Mouse (Mus musculus) stomach, embryonic 14.5 days (tissue): Measurements from ENCODE around the gene Zfp768. TPM values are rescaled to one million over a fixed set of nuclear protein-coding genes. Genes with fewer than 3 reads are reported as not detected.

ENCODE experiments used
- ATAC-seq: fragments of 200-750 bp; cut with Nextera tagmentation; 2 replicates; pipeline ENCODE4 v1.8.0; 2017; ENCODE audit warnings: low read depth, moderate TSS enrichment; ENCODE audit not compliant: insufficient number of reproducible peaks, insufficient read depth, low FRiP score
- H3K27ac ChIP-seq: fragments of 300-500 bp; sonication (generic); 2 replicates; pipeline ENCODE4 v1.5.1; 2014; ENCODE audit warnings: mild to moderate bottlenecking, low read length, moderate library complexity, mixed read lengths
- H3K27me3 ChIP-seq: fragments of 300-500 bp; sonication (generic); 2 replicates; pipeline ENCODE4 v1.6.1; 2014; ENCODE audit warnings: low read length, control low read depth, mixed read lengths; ENCODE audit not compliant: control insufficient read depth, insufficient read depth
- H3K36me3 ChIP-seq: fragments of 300-500 bp; sonication (generic); 2 replicates; pipeline ENCODE4 v1.6.1; 2014; ENCODE audit warnings: mild to moderate bottlenecking, control low read depth, low read length, moderate library complexity, mixed read lengths; ENCODE audit not compliant: control insufficient read depth, insufficient read depth
- H3K4me1 ChIP-seq: fragments of 300-500 bp; sonication (generic); 2 replicates; pipeline ENCODE4 v1.6.1; 2014; ENCODE audit warnings: low read length, control low read depth, mixed read lengths; ENCODE audit not compliant: control insufficient read depth, insufficient read depth
- H3K4me2 ChIP-seq: fragments of 300-500 bp; sonication (generic); replicated peaks from 2 replicates; pipeline ENCODE4 v1.6.1; 2014; ENCODE audit warnings: low read depth, low read length, control low read depth
- H3K4me3 ChIP-seq: fragments of 300-500 bp; sonication (generic); 2 replicates; pipeline ENCODE4 v1.5.1; 2014; ENCODE audit warnings: low read depth, low read length, control low read depth
- H3K9ac ChIP-seq: fragments of 300-500 bp; sonication (generic); replicated peaks from 2 replicates; pipeline ENCODE4 v1.6.1; 2014; ENCODE audit warnings: low read depth, mild to moderate bottlenecking, control low read depth, low read length, moderate library complexity, mixed read lengths
- H3K9me3 ChIP-seq: fragments of 300-500 bp; sonication (generic); 2 replicates; pipeline ENCODE4 v1.6.1; 2016; ENCODE audit warnings: low read depth, low read length, control low read depth; ENCODE audit not compliant: control insufficient read depth
- WGBS: fragments of 180-500 bp; shearing (Covaris S2); extraction: QIAGEN DNeasy Blood & Tissue Kit; methylation state at CpG from one replicate; pipeline ENCODE4 v1.1.7; 2014; 5-methylcytosine and 5-hydroxymethylcytosine counted together
- polyA plus RNA-seq: library from polyadenylated mRNA; unstranded; fragments of >200 nt; fragmentation: Nextera tagmentation; extraction: Ambion mirVana; gene quantifications from 2 replicates; pipeline ENCODE4 v1.2.1, GENCODE M21; 2014

The Zfp768 gene
- polyA plus RNA-seq, 1 experiment from 2014 or later: 4.7 TPM

- H3K36me3 ChIP-seq: peaks cover 2% of the 10 kb centered on the region; the same call in 1 of the 2 replicates
- H3K27ac ChIP-seq: no peak overlapping the region
- WGBS: 73% methylated on average over 4 of the region's 4 CpGs
- no peaks in the 10 kb centered on the region for H3K4me1 ChIP-seq
- H3K4me3 ChIP-seq: no peak overlapping the region
- H3K9me3 ChIP-seq: no peaks in the 10 kb centered on the region
- no peaks in the 10 kb centered on the region for H3K27me3 ChIP-seq
- no peak for ATAC-seq
- H3K9ac ChIP-seq: no peak overlapping the region
- no peak overlapping the region for H3K4me2 ChIP-seq
Measured at GRCm38 (mm10) chr7:127337636-127338035, 7.8 kb downstream of the Zfp768 start.

DNA sequence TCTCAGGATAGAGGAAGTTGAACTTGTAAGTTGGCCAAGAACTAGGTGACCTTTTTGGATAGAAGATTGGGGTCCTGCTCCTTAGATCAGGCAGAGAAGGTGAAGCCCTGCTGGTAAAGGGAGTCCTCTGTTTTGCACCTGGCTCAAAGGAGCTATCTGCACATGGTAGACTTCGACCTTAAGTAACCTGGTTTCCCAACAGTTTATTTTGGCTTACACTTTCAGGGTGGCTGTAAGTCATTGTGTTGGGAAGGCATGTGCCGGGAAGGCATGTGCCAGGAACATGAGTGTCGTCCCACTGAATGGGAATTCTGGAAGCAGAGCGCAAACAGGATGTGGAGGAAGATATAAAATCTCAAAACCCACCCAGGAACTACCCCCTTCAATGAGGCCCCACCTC is 9.8 kb downstream of the Zfp768 start:
- Histone ChIP-seq H3K4me3 (no peak overlapping the region), H3K9ac (no peak overlapping the region), H3K27me3 (no peaks in the 10 kb centered on the region), H3K36me3 (no peaks in the 10 kb centered on the region), H3K27ac (no peak overlapping the region), H3K4me2 (no peak overlapping the region), H3K9me3 (no peaks in the 10 kb centered on the region), H3K4me1 (no peaks in the 10 kb centered on the region)
- WGBS: 84% methylated on average over 4 of the region's 4 CpGs
- ATAC-seq: no peak

- no peak for ATAC-seq
- Histone ChIP-seq H3K27me3 (no peaks in the 10 kb centered on the region), H3K9ac (no peak overlapping the region), H3K4me1 (no peaks in the 10 kb centered on the region), H3K4me3 (no peak overlapping the region), H3K9me3 (no peaks in the 10 kb centered on the region), H3K27ac (no peak overlapping the region), H3K4me2 (no peak overlapping the region), H3K36me3 (no peaks in the 10 kb centered on the region)
- WGBS: 81% methylated on average over 6 of the region's 6 CpGs
Measured at GRCm38 (mm10) chr7:127333240-127333639, 12.1 kb downstream of the Zfp768 start.

DNA sequence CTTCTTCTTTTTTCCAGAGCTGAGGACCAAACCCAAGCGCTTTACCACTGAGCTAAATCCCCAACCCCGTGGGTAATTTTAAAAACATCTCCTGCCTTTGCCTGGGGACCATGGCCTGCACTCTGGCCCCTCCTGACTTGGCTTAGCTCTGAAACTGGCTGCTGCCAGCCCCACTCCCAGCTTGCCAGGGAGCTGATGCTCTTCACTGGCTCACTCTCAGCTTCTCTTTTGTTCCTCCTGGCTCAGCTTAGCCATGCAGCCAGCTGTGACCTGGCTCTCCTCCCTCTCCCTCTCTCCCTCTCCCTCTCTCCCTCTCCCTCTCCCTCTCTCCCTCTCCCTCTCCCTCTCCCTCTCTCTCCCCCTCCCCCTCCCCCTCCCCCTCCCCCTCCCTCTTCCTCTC is 18.7 kb downstream of the Zfp768 start:
- Histone ChIP-seq H3K36me3 (no peaks in the 10 kb centered on the region), H3K9ac (no peak overlapping the region), H3K27me3 (no peaks in the 10 kb centered on the region), H3K4me3 (no peak overlapping the region), H3K4me1 (no peaks in the 10 kb centered on the region), H3K4me2 (no peak overlapping the region), H3K9me3 (no peaks in the 10 kb centered on the region), H3K27ac (no peak overlapping the region)
- 66% methylated on average over 2 of the region's 2 CpGs for WGBS
- no peak for ATAC-seq

GRCm38 (mm10) chr7:127325550-127325949 is 19.8 kb downstream of the Zfp768 start:
- no peak overlapping the region for H3K27ac ChIP-seq
- no peak overlapping the region for H3K4me2 ChIP-seq
- H3K9me3 ChIP-seq: no peaks in the 10 kb centered on the region
- ATAC-seq: no peak
- no peak overlapping the region for H3K9ac ChIP-seq
- no peaks in the 10 kb centered on the region for H3K27me3 ChIP-seq
- no peaks in the 10 kb centered on the region for H3K36me3 ChIP-seq
- 87% methylated on average over 8 of the region's 8 CpGs for whole genome bisulfite sequencing
- no peak overlapping the region for H3K4me3 ChIP-seq
- no peaks in the 10 kb centered on the region for H3K4me1 ChIP-seq

- Histone ChIP-seq H3K36me3 (no peaks in the 10 kb centered on the region), H3K4me3 (no peak overlapping the region), H3K9me3 (no peaks in the 10 kb centered on the region), H3K4me2 (no peak overlapping the region), H3K4me1 (no peaks in the 10 kb centered on the region), H3K27ac (no peak overlapping the region), H3K27me3 (no peaks in the 10 kb centered on the region), H3K9ac (no peak overlapping the region)
- no peak for ATAC-seq
- 89% methylated on average over 7 of the region's 7 CpGs for WGBS
Measured at GRCm38 (mm10) chr7:127324944-127325343, 20.4 kb downstream of the Zfp768 start.

GRCm38 (mm10) chr7:127322085-127322484 is 23.3 kb downstream of the Zfp768 start:
- WGBS: 26% methylated on average over 5 of the region's 5 CpGs
- Histone ChIP-seq H3K9me3 (no peaks in the 10 kb centered on the region), H3K27me3 (no peaks in the 10 kb centered on the region), H3K4me2 (no peak overlapping the region), H3K4me3 (no peak overlapping the region), H3K27ac (no peak overlapping the region), H3K4me1 (no peaks in the 10 kb centered on the region), H3K36me3 (no peaks in the 10 kb centered on the region), H3K9ac (no peak overlapping the region)
- ATAC-seq: no peak

GRCm38 (mm10) chr7:127321106-127321505 is 24.3 kb downstream of the Zfp768 start:
- Histone ChIP-seq H3K4me3 (no peak overlapping the region), H3K9me3 (no peaks in the 10 kb centered on the region), H3K4me2 (no peak overlapping the region), H3K27me3 (no peaks in the 10 kb centered on the region), H3K27ac (no peak overlapping the region), H3K4me1 (no peaks in the 10 kb centered on the region), H3K36me3 (no peaks in the 10 kb centered on the region), H3K9ac (no peak overlapping the region)
- no peak for ATAC-seq
- 66% methylated on average over 4 of the region's 4 CpGs for WGBS

GRCm38 (mm10) chr7:127313912-127314311 is 31.5 kb downstream of the Zfp768 start:
- no peak overlapping the region for H3K9ac ChIP-seq

More at GRCm38 (mm10) chr7:127313912-127314311, 31.5 kb downstream of the Zfp768 start:
- WGBS: 40% methylated on average over 8 of the region's 8 CpGs
- ATAC-seq: no peak
- Histone ChIP-seq H3K4me1 (no peaks in the 10 kb centered on the region), H3K4me3 (no peak overlapping the region), H3K27ac (no peak overlapping the region), H3K36me3 (no peaks in the 10 kb centered on the region), H3K27me3 (no peaks in the 10 kb centered on the region), H3K4me2 (no peak overlapping the region), H3K9me3 (no peaks in the 10 kb centered on the region)
